Mouse (Mus musculus) left cerebral cortex, adult 18-20 months (tissue): ENCODE results near the gene C1ql4. TPM values are rescaled to one million over a fixed set of nuclear protein-coding genes. Genes with fewer than 3 reads are reported as not detected.

Experiments
- DNase-seq, 2 experiments: peaks; one replicate each; pipeline ENCODE4 v3.0.0; 2021 to 2022; ENCODE audit warnings: low spot score in 2 of 2, mixed read lengths in 1 of 2
- long read RNA-seq, 2 experiments: library from polyadenylated mRNA; stranded (forward); transcript quantifications; one replicate each; pipeline ENCODE4 v2.0.0; 2021
- total RNA-seq, 2 experiments: library from RNA; stranded (reverse); gene quantifications; 2 replicates each; pipeline ENCODE4 v1.2.3; 2021

The C1ql4 gene
- total RNA-seq, result not detected
- long read RNA-seq, experiment 1, result 0 reads
- long read RNA-seq, experiment 2, result 0 reads

DNA sequence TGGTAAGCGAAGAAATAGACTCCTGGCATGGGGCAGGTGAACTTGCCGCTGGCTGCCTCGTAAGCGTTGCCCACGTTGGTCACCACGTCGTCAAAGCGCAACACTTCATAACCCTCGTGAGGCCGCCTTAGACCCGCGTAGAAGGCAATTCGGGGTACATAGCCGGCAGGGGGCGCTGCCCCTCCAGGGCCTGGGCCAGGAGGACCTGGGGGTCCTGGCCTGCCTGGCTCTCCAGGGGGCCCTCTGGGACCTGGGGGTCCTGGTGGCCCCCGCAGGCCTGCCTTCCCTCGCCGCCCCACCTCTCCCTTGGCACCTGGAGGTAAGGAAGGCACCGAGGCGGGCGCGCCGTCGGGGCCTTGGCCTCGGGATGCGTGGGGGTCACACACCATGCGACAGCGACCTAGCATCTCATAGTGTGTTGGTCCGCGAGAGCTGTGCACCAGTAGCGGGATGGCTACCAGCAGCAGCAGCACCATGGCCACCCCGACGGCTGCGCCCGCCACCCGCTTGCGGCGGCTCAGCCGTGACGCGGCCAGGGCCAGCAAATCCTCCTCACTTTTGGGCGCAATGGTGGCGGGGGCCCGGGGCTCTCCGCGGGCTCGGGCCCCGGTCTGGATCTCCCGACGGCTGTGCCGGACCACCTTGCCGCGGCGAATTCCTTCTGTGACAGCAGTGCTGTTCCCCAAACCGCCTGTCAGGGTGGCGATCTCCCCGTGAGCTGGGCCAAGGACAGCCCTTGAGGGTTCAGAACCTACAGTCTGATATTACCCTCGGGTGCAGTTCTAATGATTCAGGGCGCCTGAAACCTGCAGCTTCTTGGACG, at the start of gene C1ql4:
C1ql4 (minus strand) TSS at position 565 of the 823 bp plus-strand sequence.
- no peak for DNase-seq

DNA sequence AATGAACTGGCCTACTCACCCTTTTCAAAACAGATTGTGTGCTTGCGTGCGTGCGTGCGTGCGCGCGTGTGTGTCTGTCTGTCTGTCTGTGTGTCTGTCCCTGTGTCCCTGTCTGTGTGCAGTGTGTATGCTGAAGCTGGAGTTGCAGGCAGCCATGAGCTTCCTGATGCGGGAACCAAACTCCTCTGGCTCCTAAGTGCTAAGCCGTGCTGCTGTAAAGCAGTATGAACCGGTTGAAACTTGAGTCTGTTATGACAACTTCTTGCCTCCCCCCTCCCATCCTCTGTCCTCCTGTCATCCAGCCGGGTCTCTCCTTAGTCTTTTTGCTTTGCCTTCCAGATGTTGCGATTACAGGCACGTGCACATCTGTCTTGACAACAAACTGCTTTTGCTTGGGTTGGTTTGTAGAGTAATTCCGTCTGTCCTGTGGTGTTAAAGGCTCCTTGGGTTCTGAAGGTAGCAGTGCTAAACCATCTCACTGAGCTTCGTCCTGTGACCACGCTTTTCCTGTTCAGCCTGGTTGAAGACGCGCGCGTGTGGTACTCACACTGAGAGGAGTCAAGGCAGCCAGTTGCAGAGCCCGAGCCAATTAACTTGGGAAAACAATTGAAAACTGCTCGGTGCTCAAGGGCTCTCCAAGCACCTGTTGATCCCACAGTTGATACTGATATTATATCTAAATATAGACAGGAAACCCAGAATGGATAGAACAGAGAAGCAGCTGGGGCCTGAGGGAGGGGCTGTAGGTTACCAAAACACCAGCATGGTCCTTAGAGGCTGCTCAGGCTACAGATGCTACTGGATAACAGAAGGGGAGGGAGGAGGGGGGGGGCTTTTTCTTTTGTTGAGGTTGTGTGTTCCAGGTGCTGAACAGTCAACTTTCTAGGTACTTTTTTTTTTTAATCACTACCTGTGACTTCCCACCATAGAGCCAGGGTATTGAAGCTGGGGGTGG, 42.6 kb upstream of the C1ql4 start:
- DNase-seq, result no peak

DNA sequence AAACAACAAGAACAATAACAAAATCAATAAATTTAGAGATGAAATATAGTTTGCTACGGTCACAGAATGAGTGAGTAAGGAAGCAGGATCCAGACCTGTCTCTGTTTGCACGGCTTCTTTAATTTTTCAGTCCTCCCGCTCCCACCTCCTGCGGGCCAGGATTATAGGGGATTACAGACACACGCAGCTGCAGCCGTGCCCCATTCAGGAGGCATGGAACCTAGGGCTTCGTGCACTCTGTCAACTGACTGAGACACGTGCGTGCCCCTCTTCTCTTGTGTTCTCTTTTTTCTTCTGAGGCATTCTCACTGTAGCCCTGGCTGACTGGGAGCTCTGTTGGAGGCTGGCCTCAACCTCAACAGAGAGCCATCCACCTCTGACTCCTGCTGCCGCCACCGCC, 41.8 kb upstream of the C1ql4 start:
- no peak for DNase-seq

DNA sequence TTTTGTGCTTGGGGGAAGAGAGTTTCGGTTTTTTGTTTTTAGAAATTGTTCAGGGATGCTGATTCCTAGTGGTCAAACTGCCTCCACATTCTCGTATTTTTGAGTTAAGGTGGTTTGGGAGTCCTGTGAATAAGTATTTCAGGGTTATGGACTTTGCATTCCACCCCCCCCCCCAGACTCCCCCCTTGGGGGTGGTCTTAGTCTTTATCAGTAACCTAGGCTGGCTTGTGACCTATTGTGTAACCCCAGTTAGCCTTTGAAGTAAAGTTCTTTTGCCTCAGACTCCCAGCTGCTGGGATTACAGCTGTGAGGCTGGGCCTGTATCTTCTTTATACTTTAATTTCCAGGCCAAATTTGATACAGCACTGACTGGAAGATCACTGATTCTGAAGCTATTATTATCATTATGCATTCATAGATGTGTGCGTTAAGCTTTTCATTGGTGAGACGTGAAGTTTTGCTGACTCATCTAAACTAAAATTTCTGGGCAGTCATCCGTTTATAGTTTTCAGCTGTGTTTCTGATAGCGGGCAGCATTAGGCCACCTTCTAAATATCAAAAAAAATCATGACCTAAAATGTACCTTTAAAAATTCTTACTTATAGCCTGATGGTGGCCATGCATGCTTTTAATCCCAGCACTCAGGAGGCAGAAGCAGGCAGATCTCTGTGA, 40.4 kb upstream of the C1ql4 start:
- no peak for DNase-seq

DNA sequence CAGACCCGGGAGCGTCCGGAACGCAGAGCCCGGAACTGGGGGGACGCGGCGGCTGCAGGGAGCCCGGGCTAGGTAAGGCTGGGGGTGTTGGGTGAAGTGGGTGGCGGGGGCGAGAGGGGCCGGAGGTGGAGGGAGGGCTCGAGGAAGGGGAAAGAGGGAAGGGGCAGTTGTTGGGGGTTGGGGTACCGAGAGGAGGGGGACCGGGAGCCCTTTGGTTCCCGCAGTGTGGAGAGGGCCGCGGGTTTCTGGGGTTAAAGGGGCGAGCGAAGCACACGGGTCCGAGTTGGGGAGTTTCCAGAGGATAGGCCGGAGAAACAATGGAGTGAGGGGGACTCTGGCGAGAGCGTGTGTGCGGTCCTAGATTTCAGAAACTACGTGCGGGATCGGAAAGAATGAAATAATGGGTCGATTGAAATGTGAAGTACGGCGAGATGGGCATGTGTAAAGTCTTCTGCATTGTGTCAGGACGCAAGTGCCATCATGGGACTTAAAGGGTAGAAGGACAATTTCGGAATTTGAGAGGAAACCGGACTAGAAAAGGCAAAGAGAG, 39.3 kb upstream of the C1ql4 start:
- DNase-seq, result peak in 1 of 2 experiments; percentile 8

DNA sequence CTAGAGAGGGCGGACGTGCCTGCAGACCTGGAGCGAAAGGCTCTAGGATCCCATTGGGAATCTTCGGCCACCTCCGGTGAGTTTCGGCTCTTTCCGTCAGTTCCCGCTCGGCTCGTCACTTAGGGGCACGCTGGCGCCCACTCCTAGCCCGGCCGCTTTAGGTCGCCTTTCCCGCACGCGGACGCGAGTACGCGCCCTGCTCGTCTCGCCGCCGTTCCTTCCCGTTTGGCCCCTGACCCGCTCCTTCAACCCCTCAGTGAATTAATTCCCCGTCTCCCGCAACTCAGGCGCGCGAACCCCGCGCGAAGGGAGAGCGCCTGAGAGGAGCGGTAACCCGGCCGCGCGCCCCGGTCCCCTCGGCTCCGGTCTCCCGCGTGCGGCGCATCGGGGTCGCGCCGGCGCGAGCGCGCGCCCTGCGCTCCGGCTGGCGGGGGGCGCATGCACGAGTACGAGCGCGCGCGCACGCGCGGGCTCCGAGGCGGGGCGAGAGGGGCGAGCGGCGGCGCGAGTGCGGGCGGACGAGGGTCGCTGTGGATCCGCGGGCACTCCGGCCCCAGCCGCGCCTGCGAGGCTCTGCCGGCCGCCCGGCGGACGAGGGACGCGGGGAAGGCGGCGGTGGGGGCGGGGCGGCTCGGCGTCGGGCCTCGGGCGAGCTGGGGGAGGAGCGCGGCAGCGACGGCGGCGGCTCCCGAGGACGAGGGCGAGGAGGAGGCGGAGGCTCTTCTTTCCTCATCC, 38.6 kb upstream of the C1ql4 start:
- peak; percentile 93 to 96 for DNase-seq

DNA sequence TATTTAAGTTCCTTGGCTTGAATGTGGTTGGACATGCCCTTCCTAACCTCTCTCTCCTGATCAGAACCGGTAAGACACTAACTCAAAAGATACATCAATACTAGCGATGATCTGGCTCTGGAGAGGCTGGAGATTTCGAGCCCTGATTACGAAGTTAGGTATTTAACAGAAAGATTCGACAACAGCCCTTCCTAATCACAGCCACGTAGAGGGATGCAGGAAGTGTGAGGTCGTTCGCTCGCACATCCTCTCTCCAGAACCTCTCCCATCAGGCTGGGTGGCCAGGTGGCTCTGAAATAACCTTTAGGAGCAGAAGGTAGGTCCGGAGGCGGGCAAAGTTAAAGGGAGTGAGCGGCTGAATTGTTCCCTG, 38.1 kb upstream of the C1ql4 start, which contains the start of gene Spats2:
Spats2 (plus strand) TSS at position 206 of the 370 bp plus-strand sequence.
- no peak for DNase-seq

DNA sequence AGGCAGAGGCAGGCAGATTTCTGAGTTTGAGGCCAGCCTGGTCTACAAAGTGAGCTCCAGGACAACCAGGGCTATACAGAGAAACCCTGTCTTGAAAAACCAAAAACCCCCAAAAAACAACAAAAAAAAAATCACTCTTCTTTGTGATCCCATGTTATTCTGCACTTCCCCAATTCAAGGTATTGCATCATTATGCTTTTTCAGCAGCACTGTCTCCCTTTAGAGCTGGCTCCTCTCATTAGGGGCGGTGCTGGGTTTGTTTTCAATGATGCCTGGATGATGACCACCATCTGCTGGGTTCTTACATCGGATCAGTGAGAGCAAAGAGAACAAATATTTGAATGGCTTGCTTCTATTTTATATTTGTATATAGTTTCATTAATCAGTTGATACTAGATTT, 35.0 kb upstream of the C1ql4 start:
- DNase-seq, result no peak

DNA sequence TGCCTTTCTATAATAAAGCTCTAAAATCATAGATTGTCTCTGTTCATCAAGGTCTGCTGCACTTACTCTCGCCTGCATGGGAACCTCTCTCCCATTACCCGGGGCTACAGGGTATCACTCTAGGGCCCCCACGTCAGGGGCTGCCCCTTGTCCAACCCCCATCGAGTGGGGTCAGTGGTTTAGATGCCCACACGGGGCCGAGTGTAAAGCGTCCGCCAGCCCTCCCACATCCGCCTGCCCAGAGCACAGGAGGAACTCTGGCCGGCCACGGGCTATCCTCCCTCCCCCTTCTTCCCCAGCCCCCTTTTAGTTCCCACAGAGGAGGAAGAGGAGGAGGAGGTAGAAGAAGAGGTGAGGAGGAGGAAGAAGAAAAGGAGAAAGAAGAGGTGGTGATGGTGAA, 33.2 kb upstream of the C1ql4 start:
- no peak for DNase-seq

DNA sequence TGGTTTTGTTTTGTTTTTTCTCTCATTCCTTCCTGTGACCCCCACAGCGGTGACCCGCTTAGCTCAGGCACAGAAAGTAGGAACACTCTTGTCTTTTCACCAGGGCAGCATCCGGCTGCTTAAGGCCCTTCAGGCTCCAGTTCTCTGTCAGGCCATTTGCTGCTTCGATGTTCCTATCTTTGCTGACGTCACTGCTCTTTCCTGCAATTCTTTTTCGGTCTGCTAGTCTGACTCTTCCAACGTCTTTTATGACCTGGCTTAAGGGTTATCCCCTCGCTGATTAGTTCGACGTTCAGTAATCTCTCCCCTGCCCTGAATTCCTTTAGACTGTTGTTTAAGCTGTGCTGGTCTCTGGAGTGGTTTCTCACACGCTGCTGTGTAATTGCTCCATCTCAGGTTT, 28.9 kb upstream of the C1ql4 start:
- no peak for DNase-seq

DNA sequence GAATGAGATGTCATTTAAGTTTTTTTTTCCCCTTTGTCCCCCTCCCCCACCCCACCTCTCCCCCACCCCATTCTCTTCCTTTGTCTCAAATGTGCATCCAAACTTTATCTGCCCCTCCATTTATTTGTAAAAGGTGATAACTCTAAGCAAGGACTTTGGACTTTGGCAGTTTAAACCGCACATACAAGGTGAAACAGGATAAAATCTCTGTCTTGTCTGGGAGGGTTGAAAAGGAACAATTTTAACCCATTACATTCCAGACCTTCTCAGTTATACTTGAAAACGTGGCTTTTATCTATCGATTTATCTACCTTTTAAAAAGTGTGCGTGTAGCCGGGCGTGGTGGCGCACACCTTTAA, 27.4 kb upstream of the C1ql4 start:
- no peak for DNase-seq

DNA sequence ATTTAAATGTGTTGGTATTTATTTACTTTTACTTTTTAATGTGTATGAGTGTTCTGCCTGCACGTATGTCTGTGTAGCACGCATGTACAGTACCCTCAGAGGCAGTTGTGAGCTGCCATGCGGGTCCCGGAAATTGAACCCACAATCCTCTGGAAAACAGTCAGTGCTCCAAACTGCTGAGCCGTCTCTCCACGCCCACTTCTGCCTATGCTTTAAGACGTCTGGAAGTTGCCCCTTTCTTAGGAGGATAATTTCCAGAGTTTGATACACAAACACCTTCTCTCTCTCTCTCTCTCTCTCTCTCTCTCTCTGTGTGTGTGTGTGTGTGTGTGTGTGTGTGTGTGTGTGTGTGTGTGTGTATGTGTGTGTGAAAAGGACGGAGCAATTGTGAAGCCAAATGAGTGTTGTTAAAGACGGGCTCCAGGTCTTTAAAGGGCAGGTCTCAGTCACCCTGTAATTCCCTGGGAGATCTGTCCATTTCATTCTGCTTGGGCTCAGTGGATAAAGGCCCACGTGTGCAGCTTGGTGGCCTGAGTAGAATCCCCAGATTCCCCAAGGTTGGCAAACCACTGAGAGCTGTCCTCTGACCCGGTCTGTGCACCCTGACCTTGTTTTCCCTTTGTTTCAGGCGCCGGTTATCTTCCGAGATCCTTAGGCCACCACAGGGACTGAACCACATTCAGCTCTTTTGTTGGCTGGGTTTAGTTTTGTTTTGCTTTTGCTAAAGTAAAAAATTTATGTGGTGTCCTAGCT, 26.9 kb upstream of the C1ql4 start:
- no peak for DNase-seq

DNA sequence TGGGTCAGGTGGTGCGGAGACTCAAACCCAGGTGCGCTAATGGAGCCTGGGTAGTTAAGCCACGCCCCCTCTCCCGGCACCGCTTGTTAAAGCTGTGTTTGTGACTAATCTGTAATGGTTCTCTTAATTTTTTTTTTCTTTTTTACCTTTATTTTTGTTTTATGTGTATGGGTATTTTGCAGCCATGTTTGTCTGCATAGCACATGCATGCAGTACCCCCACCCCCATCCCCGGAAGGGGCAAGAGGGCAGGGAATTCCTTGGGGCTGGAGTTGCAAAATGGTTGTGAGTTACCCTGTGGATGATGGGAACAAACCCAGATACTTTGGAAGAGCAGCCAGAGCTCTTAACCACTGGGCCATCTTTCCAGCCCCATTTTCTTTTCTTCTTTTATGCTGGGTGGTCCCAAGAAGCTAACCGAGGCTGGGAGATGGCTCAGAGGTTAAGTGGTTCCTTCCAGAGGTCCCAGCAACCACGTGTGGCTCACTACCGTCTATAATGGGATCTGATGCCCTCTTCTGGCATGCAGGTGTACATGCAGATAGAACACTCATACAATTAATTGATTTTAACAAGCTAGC, 25.9 kb upstream of the C1ql4 start:
- no peak for DNase-seq

DNA sequence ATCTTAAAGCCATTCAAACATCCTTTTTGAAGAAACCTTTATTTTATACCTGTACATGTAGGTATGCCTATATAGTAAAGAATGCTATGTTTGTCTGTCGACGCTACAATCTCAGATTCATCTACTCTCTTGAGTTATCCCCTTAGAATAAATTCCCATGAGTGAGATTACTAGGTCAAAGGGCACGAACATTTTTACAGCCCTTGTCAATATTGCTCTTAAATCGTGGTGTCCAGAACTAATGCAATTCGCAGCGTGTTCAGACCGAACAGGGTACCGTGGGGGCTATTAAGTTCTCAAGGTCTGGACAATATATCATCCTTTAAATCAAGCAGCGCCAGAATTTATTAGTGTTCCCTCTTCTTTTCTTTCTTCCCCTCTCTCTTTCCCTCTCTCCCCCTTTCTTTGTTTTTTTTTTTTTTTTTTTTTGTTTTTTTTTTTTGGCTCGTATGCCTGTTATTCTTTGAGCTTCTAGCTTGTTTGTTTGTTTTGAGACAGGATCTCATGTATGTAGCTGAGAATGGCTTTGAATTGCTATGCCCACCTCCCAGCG, 25.3 kb upstream of the C1ql4 start:
- DNase-seq, result no peak

DNA sequence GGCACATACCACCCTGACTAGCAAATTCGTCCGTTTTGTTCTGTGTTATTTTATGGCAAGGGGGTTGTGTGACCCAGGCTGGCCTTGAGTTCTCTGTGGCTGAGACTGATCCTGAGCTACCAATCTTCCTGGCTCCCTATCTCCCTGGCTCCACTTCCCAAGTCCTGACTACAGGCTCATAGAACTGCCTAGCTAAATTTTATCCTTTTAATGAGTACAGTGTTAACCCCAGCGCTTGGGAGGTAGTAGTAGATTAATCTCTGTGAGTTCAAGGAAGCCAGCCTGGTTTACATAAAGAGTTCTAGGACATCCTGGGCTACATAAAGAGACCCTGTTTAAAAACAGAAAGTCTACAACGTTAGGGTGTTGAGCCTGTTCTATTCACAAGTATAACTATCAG, 24.2 kb upstream of the C1ql4 start:
- no peak for DNase-seq

DNA sequence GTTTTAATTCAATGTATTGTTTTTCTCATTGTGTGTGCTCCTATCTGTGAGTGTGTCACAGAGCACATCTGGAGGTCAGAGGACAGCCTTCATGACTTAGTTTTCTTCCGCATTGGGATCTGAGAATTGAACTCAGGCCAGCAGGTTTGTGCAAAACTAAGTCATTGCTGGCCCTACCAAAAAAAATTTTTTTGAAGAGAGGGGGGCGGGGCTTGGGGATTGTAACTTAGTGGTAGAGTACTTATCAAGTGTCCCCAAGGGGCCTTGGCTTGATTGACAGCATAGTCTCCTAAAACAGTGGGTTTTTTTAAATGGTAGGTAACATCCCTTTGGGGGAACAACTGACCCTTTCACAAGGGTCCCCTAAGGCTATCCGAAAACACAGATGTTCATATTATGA, 23.5 kb upstream of the C1ql4 start:
- DNase-seq, result no peak

DNA sequence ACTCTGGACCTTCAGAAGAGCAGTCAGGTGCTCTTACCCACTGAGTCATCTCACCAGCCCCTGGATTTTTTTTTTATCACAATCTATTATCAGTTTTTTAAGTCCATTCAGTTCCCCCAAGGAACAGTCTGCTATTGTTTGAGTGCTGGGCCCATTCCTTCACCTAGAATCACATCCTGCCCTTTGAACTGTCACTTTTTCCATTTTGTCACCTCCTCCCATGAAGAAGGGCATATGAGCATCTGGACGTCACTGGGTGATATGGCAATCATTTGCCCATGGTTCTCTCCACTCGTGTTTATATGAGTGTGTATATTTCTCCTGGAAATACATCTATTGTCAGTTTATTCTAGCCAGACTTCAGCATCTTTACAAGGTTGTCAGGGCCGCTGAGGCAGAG, 20.2 kb upstream of the C1ql4 start:
- no peak for DNase-seq

DNA sequence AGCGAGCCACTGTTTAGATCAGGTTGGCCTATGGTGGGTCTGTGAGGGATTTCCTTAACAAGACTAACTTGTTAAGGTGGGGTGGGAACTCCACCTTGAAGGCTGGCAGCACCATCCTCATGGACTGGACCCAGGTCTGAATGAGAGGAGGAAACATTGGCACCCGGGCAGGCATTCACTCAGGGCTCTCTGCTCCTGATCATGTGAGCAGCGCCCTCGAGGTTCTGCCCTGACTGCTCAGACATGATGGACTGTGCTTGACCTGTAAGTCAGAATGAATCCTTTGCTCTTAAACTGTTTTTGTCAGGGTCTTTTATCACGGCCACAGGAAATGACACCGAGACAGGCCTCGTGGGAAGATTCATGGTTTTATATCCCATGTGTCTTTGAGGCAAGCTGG, 17.6 kb upstream of the C1ql4 start:
- no peak for DNase-seq

DNA sequence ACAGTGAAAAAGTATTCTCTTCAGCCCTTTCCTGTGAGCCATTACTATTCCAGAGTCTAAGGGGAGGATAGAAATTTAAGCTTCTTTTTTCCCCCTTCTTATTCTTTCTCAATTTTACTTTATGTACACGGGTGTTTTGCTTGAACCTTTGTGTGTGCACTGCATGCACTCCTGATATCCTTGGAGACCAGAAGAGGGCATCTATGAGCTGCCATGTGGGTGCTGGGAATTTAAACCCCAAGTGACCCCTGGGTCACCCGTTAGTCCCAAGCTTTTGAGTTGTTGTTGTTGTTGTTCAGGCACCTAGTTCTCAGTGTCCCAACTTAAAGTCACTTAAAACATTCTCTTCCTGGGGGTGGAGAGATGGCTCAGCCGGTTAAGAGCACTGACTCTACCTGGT, 12.4 kb upstream of the C1ql4 start:
- DNase-seq, result no peak
